Mouse (Mus musculus): ENCODE data around the gene Shtn1. TPM values are rescaled to one million over a fixed set of nuclear protein-coding genes. Genes with fewer than 3 reads are reported as not detected.

The Shtn1 gene
- polyA plus RNA-seq, 1 experiment from 2014 or later: 1.3 TPM

DNA sequence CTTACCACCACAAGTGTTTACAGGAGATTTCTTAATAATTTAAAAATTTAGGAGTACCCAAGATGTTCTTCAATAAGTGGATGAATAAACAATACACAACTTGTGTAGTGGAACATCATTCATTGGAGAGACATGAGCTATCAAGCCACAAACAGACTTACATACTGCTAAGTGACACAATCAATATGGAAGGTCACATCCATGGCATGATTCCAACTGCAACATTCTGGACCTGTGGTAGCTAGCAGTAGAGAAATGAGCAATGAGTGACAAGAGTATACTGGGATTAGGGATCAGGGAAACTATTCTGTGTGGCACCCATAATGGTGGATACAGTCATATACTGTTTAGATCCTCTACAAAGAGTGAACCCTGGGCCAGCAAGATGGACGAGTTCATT lies 8.2 kb downstream of the Shtn1 start:
- Histone ChIP-seq H3K27ac (no peak overlapping the region), H3K4me3 (no peak overlapping the region), H3K27me3 (ENCODE audit: insufficient read depth, poor library complexity, severe bottlenecking) (peaks cover 7% of the 10 kb centered on the region; the same call in 1 of the 2 replicates), H3K9me3 (no peaks in the 10 kb centered on the region), H3K4me1 (replicated peaks) (no peaks in the 10 kb centered on the region), H3K36me3 (no peaks in the 10 kb centered on the region)
- WGBS: 87% methylated on average over 1 of the region's 1 CpGs
- DNase-seq (ENCODE audit: low spot score): no peak

DNA sequence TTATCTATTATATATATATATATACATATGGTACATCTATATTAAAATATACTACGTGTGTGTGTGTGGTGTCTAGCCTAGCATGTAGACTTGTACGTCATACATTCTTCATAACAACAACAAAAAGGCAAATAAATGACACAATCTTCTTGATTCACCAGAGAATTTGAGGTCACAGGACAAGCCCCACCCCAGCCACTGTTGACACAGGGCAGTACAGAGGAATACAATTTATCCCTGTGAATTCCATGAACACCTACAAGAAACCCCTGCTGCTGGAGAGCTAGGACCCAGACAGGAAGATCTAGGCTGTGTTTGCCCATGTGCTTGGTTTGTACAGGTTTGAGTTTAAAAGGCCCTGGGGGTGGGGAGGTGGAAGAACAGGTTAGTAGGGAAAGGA lies 9.2 kb downstream of the Shtn1 start:
- H3K4me1 ChIP-seq (replicated peaks): no peaks in the 10 kb centered on the region
- WGBS: 89% methylated on average over 2 of the region's 2 CpGs
- DNase-seq (ENCODE audit: low spot score): no peak
- H3K4me3 ChIP-seq: no peak overlapping the region
- H3K27ac ChIP-seq: no peak overlapping the region
- no peaks in the 10 kb centered on the region for H3K36me3 ChIP-seq
- no peaks in the 10 kb centered on the region for H3K9me3 ChIP-seq
- H3K27me3 ChIP-seq (ENCODE audit: insufficient read depth, poor library complexity, severe bottlenecking): peaks cover 7% of the 10 kb centered on the region; the same call in 1 of the 2 replicates

DNA sequence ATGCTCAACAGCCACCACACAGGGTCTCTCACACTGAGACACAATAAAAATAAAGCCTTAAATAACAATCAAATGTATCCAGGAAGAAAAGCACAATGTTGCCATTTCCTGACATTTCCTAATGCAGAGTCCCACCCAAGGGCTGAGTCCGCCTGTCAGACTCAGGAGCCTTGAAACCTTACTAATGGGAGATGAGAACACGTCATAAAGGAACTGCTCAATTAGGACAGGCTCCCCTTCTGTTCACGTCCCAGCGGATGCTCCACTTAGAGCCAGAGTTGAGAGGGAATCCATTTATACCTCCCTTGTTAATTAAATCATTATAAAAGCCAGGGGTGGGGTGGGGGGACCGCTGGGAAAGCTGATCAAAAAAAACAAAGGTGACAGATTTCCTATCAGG lies 9.8 kb downstream of the Shtn1 start:
- Histone ChIP-seq H3K36me3 (no peaks in the 10 kb centered on the region), H3K9me3 (no peaks in the 10 kb centered on the region), H3K27ac (no peak overlapping the region), H3K4me3 (no peak overlapping the region), H3K27me3 (ENCODE audit: insufficient read depth, poor library complexity, severe bottlenecking) (peaks cover 2% of the 10 kb centered on the region; the same call in 1 of the 2 replicates), H3K4me1 (replicated peaks) (no peaks in the 10 kb centered on the region)
- no peak for DNase-seq (ENCODE audit: low spot score)
- WGBS: 72% methylated on average over 5 of the region's 5 CpGs

GRCm38 (mm10) chr19:59064616-59065015 lies 11.3 kb downstream of the Shtn1 start:
- 89% methylated on average over 5 of the region's 5 CpGs for WGBS

DNA sequence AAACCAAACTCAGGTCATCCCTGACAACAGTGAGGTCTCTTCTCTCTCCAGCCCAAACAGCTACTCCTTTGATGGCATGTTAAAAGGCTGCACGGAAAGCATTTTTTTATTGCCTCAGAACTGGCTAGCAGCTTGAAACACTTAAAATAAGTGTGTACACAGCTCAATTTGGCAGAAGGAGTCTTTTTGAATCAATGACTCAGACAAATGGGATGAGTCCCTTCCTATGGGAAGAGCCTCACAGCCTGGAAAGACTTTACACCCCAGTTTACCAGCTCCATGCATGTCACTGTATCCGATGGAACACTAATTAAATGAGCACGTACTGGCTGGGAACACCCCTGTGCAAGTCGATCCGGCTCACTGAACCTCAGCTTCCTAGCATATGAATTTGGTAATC lies 12.3 kb downstream of the Shtn1 start:
- no peak overlapping the region for H3K27ac ChIP-seq
- 95% methylated on average over 5 of the region's 5 CpGs for WGBS
- H3K27me3 ChIP-seq (ENCODE audit: insufficient read depth, poor library complexity, severe bottlenecking): 0 out of 2 replicates have a peak, but pooled peaks cover under 1% of the 10 kb centered on the region
- no peak for DNase-seq (ENCODE audit: low spot score)
- H3K4me3 ChIP-seq: no peak overlapping the region
- no peaks in the 10 kb centered on the region for H3K36me3 ChIP-seq
- no peaks in the 10 kb centered on the region for H3K9me3 ChIP-seq
- H3K4me1 ChIP-seq (replicated peaks): 0 out of 2 replicates have a peak, but pooled peaks cover 2% of the 10 kb centered on the region

More at GRCm38 (mm10) chr19:59064616-59065015, 11.3 kb downstream of the Shtn1 start:
- Histone ChIP-seq H3K9me3 (no peaks in the 10 kb centered on the region), H3K27ac (no peak overlapping the region), H3K4me3 (no peak overlapping the region), H3K27me3 (ENCODE audit: insufficient read depth, poor library complexity, severe bottlenecking) (no peaks in the 10 kb centered on the region), H3K4me1 (replicated peaks) (no peaks in the 10 kb centered on the region), H3K36me3 (no peaks in the 10 kb centered on the region)
- no peak for DNase-seq (ENCODE audit: low spot score)

- Histone ChIP-seq H3K27me3 (ENCODE audit: insufficient read depth, poor library complexity, severe bottlenecking) (0 out of 2 replicates have a peak, but pooled peaks cover 3% of the 10 kb centered on the region), H3K4me1 (replicated peaks) (peaks cover 9% of the 10 kb centered on the region), H3K9me3 (no peaks in the 10 kb centered on the region), H3K36me3 (no peaks in the 10 kb centered on the region), H3K4me3 (no peak overlapping the region), H3K27ac (no peak overlapping the region)
- DNase-seq (ENCODE audit: low spot score): no peak
- 84% methylated on average over 4 of the region's 4 CpGs for WGBS
These were observed 17.8 kb downstream of the Shtn1 start for GRCm38 (mm10) chr19:59058105-59058504.

- Histone ChIP-seq H3K27ac (no peak overlapping the region), H3K4me3 (no peak overlapping the region), H3K4me1 (replicated peaks) (peaks cover 17% of the 10 kb centered on the region), H3K9me3 (no peaks in the 10 kb centered on the region), H3K36me3 (no peaks in the 10 kb centered on the region), H3K27me3 (ENCODE audit: insufficient read depth, poor library complexity, severe bottlenecking) (0 out of 2 replicates have a peak, but pooled peaks cover 3% of the 10 kb centered on the region)
- no peak for DNase-seq (ENCODE audit: low spot score)
- WGBS: 28% methylated on average over 5 of the region's 5 CpGs
These were observed 18.5 kb downstream of the Shtn1 start for GRCm38 (mm10) chr19:59057366-59057765.

DNA sequence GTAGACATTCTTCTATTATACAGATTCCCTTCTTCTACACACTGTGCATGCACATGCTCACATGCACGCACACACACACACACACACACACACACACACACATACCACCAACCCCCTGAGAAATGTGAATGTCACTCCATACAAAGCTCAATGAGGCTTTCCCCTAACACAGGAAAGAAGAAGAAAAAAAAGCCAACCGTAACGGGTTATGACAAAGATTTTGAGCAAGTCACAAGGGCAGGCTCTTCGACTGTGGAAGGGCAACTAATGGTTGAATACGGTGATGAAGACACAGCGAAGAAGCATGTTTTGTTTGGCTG lies 21.3 kb downstream of the Shtn1 start:
- 89% methylated on average over 6 of the region's 6 CpGs for WGBS
- no peak overlapping the region for H3K4me3 ChIP-seq
- H3K9me3 ChIP-seq: no peaks in the 10 kb centered on the region
- no peak for DNase-seq (ENCODE audit: low spot score)
- H3K27me3 ChIP-seq (ENCODE audit: insufficient read depth, poor library complexity, severe bottlenecking): 0 out of 2 replicates have a peak, but pooled peaks cover 3% of the 10 kb centered on the region
- H3K4me1 ChIP-seq (replicated peaks): peaks cover 17% of the 10 kb centered on the region
- no peaks in the 10 kb centered on the region for H3K36me3 ChIP-seq
- no peak overlapping the region for H3K27ac ChIP-seq

- Histone ChIP-seq H3K4me3 (no peak overlapping the region), H3K27ac (no peak overlapping the region), H3K9me3 (no peaks in the 10 kb centered on the region), H3K27me3 (ENCODE audit: insufficient read depth, poor library complexity, severe bottlenecking) (0 out of 2 replicates have a peak, but pooled peaks cover 3% of the 10 kb centered on the region), H3K4me1 (replicated peaks) (peaks cover 17% of the 10 kb centered on the region), H3K36me3 (no peaks in the 10 kb centered on the region)
- 90% methylated on average over 6 of the region's 6 CpGs for WGBS
- no peak for DNase-seq (ENCODE audit: low spot score)
These were observed 21.8 kb downstream of the Shtn1 start for GRCm38 (mm10) chr19:59053931-59054631.

GRCm38 (mm10) chr19:59052783-59053490 lies 23.0 kb downstream of the Shtn1 start:
- H3K27ac ChIP-seq: 0 out of 2 replicates have a peak overlapping the region, but pooled peaks have one; percentile 23
- WGBS: 80% methylated on average over 9 of the region's 9 CpGs
- no peak overlapping the region for H3K4me3 ChIP-seq
- no peaks in the 10 kb centered on the region for H3K9me3 ChIP-seq
- DNase-seq (ENCODE audit: low spot score): no peak
- no peaks in the 10 kb centered on the region for H3K27me3 ChIP-seq (ENCODE audit: insufficient read depth, poor library complexity, severe bottlenecking)
- H3K36me3 ChIP-seq: no peaks in the 10 kb centered on the region
- peaks cover 13% of the 10 kb centered on the region for H3K4me1 ChIP-seq (replicated peaks)

GRCm38 (mm10) chr19:59052053-59052452 lies 23.8 kb downstream of the Shtn1 start:
- WGBS: 74% methylated on average over 4 of the region's 4 CpGs
- Histone ChIP-seq H3K4me1 (replicated peaks) (peaks cover 8% of the 10 kb centered on the region; the same call in 1 of the 2 replicates), H3K36me3 (no peaks in the 10 kb centered on the region), H3K9me3 (no peaks in the 10 kb centered on the region), H3K27ac (no peak overlapping the region), H3K27me3 (ENCODE audit: insufficient read depth, poor library complexity, severe bottlenecking) (no peaks in the 10 kb centered on the region), H3K4me3 (no peak overlapping the region)
- no peak for DNase-seq (ENCODE audit: low spot score)

- no peaks in the 10 kb centered on the region for H3K36me3 ChIP-seq
- no peak overlapping the region for H3K27ac ChIP-seq
- no peaks in the 10 kb centered on the region for H3K27me3 ChIP-seq (ENCODE audit: insufficient read depth, poor library complexity, severe bottlenecking)
- H3K4me3 ChIP-seq: no peak overlapping the region
- 90% methylated on average over 9 of the region's 9 CpGs for WGBS
- no peak for DNase-seq (ENCODE audit: low spot score)
- no peaks in the 10 kb centered on the region for H3K9me3 ChIP-seq
- H3K4me1 ChIP-seq (replicated peaks): peaks cover 8% of the 10 kb centered on the region; the same call in 1 of the 2 replicates
These were observed 24.3 kb downstream of the Shtn1 start for GRCm38 (mm10) chr19:59051622-59052021.

DNA sequence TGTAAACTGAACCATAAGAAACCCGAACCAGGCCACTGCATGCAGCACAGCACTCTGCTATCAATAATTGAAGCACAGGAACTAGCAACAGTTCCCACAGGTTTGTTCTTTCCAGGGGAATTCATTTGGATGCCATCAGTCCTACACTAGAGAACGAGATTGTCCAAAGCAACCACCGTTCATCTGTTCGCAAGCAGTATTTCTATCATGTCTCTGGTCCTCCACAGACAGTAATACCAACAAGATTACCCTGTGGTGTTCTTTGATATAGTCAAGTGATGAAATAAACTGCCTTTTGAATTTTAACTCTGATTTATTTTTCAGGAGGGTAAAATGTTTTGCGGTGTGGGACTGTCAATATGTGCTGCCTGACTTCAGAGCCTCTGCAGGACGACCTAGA lies 27.0 kb downstream of the Shtn1 start:
- Histone ChIP-seq H3K4me1 (replicated peaks) (peaks cover 8% of the 10 kb centered on the region; the same call in 1 of the 2 replicates), H3K27me3 (ENCODE audit: insufficient read depth, poor library complexity, severe bottlenecking) (no peaks in the 10 kb centered on the region), H3K36me3 (no peaks in the 10 kb centered on the region), H3K4me3 (no peak overlapping the region), H3K9me3 (no peaks in the 10 kb centered on the region), H3K27ac (no peak overlapping the region)
- DNase-seq (ENCODE audit: low spot score): no peak
- 91% methylated on average over 6 of the region's 6 CpGs for WGBS
